Mouse (Mus musculus): ENCODE data around the gene Mpi. TPM values are rescaled to one million over a fixed set of nuclear protein-coding genes. Genes with fewer than 3 reads are reported as not detected.

Mpi gene
- total RNA-seq, 1 experiment from 2014 or later: 11.9 TPM

GRCm38 (mm10) chr9:57536362-57536761, 16.2 kb downstream of the Mpi start:
- ATAC-seq (ENCODE audit: extremely low read depth, insufficient number of reproducible peaks, low FRiP score, poor library complexity, severe bottlenecking): no peak

- no peak for ATAC-seq (ENCODE audit: extremely low read depth, insufficient number of reproducible peaks, low FRiP score, poor library complexity, severe bottlenecking)
Observed at GRCm38 (mm10) chr9:57531946-57532345, 20.6 kb downstream of the Mpi start.

GRCm38 (mm10) chr9:57526435-57526834, 26.1 kb downstream of the Mpi start:
- ATAC-seq (ENCODE audit: extremely low read depth, insufficient number of reproducible peaks, low FRiP score, poor library complexity, severe bottlenecking): no peak

GRCm38 (mm10) chr9:57525516-57525915, 27.0 kb downstream of the Mpi start:
- no peak for ATAC-seq (ENCODE audit: extremely low read depth, insufficient number of reproducible peaks, low FRiP score, poor library complexity, severe bottlenecking)

- no peak for ATAC-seq (ENCODE audit: extremely low read depth, insufficient number of reproducible peaks, low FRiP score, poor library complexity, severe bottlenecking)
Observed at GRCm38 (mm10) chr9:57524439-57524838, 28.1 kb downstream of the Mpi start.

GRCm38 (mm10) chr9:57523754-57524153, 28.8 kb downstream of the Mpi start:
- ATAC-seq (ENCODE audit: extremely low read depth, insufficient number of reproducible peaks, low FRiP score, poor library complexity, severe bottlenecking): peak; percentile 50; the same call in 1 of the 2 replicates

- no peak for ATAC-seq (ENCODE audit: extremely low read depth, insufficient number of reproducible peaks, low FRiP score, poor library complexity, severe bottlenecking)
Observed at GRCm38 (mm10) chr9:57522861-57523246, 29.7 kb downstream of the Mpi start.

- no peak for ATAC-seq (ENCODE audit: extremely low read depth, insufficient number of reproducible peaks, low FRiP score, poor library complexity, severe bottlenecking)
Observed at GRCm38 (mm10) chr9:57522114-57522860, 30.3 kb downstream of the Mpi start.

- ATAC-seq (ENCODE audit: extremely low read depth, insufficient number of reproducible peaks, low FRiP score, poor library complexity, severe bottlenecking): peak; percentile 87
Observed at GRCm38 (mm10) chr9:57521056-57521911, 31.3 kb downstream of the Mpi start, which contains the start of gene Cox5a. TSS of gene Cox5a (plus strand) at chr9:57521274.

- ATAC-seq (ENCODE audit: extremely low read depth, insufficient number of reproducible peaks, low FRiP score, poor library complexity, severe bottlenecking): no peak
Observed at GRCm38 (mm10) chr9:57520375-57521055, 32.0 kb downstream of the Mpi start.

GRCm38 (mm10) chr9:57517113-57517512, 35.5 kb downstream of the Mpi start:
- ATAC-seq (ENCODE audit: extremely low read depth, insufficient number of reproducible peaks, low FRiP score, poor library complexity, severe bottlenecking): peak; percentile 67; the same call in 1 of the 2 replicates

GRCm38 (mm10) chr9:57510577-57510976, 42.0 kb downstream of the Mpi start:
- no peak for ATAC-seq (ENCODE audit: extremely low read depth, insufficient number of reproducible peaks, low FRiP score, poor library complexity, severe bottlenecking)

- ATAC-seq (ENCODE audit: extremely low read depth, insufficient number of reproducible peaks, low FRiP score, poor library complexity, severe bottlenecking): no peak
Observed at GRCm38 (mm10) chr9:57505700-57506099, 46.9 kb downstream of the Mpi start.

- ATAC-seq (ENCODE audit: extremely low read depth, insufficient number of reproducible peaks, low FRiP score, poor library complexity, severe bottlenecking): no peak
Observed at GRCm38 (mm10) chr9:57504891-57505290, 47.7 kb downstream of the Mpi start.

- ATAC-seq (ENCODE audit: extremely low read depth, insufficient number of reproducible peaks, low FRiP score, poor library complexity, severe bottlenecking): peak; percentile 30; the same call in 1 of the 2 replicates
Observed at GRCm38 (mm10) chr9:57504381-57504700, 48.2 kb downstream of the Mpi start.

GRCm38 (mm10) chr9:57503622-57504380, 48.8 kb downstream of the Mpi start, which contains the start of gene Rpp25:
TSS of gene Rpp25 (plus strand) at chr9:57504026.
- no peak for ATAC-seq (ENCODE audit: extremely low read depth, insufficient number of reproducible peaks, low FRiP score, poor library complexity, severe bottlenecking)

GRCm38 (mm10) chr9:57502911-57503621, 49.5 kb downstream of the Mpi start:
- ATAC-seq (ENCODE audit: extremely low read depth, insufficient number of reproducible peaks, low FRiP score, poor library complexity, severe bottlenecking): no peak

- no peak for ATAC-seq (ENCODE audit: extremely low read depth, insufficient number of reproducible peaks, low FRiP score, poor library complexity, severe bottlenecking)
Observed at GRCm38 (mm10) chr9:57501861-57502260, 50.7 kb downstream of the Mpi start.
